Mouse (Mus musculus) G1E (cell line): Measurements from ENCODE around the gene Gm17720.

Experiments
- CTCF ChIP-seq: IDR thresholded peaks from 2 replicates; pipeline ENCODE4 v1.5.1; 2012; ENCODE audit warnings: low read depth, low read length, inconsistent platforms, mixed read lengths
- GATA1 ChIP-seq: IDR thresholded peaks from 2 replicates; pipeline ENCODE4 v1.6.1; 2012; ENCODE audit warnings: borderline replicate concordance, low read length, inconsistent platforms, mixed read lengths
- GATA2 ChIP-seq: IDR thresholded peaks from 2 replicates; pipeline ENCODE4 v1.6.1; 2012; ENCODE audit warnings: low read depth, low read length, inconsistent platforms, borderline replicate concordance
- TAL1 ChIP-seq: conservative IDR thresholded peaks from 2 replicates; pipeline ENCODE4 v1.6.1; 2012; ENCODE audit warnings: low read depth, low read length, inconsistent platforms, mixed read lengths

GRCm38 (mm10) chr8:110039216-110039615 is 63.3 kb downstream of the Gm17720 start:
- no peak for TF ChIP-seq CTCF
- no peak for TF ChIP-seq GATA1
- no peak for TF ChIP-seq TAL1
- no peak for TF ChIP-seq GATA2
